Mouse (Mus musculus) cerebellum, adult 2 months (tissue): ENCODE measurements around the gene 1700013F07Rik.
A peak's percentile ranks its signal among the peaks of the same experiment; 100 is the strongest.

Experiments
- CTCF ChIP-seq: fragments of 200-500 bp; IDR thresholded peaks from 2 replicates; pipeline ENCODE4 v1.5.1; 2011; ENCODE audit warnings: low read depth, mild to moderate bottlenecking, control low read depth, low read length, moderate library complexity, borderline replicate concordance; ENCODE audit not compliant: insufficient read depth
- POLR2A ChIP-seq: fragments of 200-500 bp; IDR thresholded peaks from 2 replicates; pipeline ENCODE4 v1.6.1; 2011; ENCODE audit warnings: low read length, control low read depth, borderline replicate concordance; ENCODE audit not compliant: insufficient read depth

DNA sequence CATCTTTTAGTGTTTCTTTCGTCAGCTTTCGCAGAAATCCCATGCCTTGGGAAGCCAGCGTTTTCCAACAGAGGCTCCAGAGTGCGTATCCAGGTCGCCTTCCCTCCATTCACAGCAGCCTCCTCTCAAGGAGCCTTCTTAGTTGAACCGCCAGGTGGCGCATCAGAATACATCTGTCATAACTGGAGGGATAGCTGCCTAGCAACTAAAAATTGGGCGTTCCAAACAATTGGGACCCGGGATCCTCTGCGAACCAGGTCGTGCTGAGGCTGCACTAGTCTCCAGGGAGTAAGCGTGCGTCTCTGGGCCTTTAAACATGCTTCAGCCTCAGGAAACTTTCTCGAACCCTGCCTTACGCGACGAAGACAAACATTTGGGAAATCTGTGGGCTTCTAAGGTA is 3.4 kb downstream of the 1700013F07Rik start:
- no peak for TF ChIP-seq POLR2A
- peak; percentile 73 for TF ChIP-seq CTCF
